Mouse (Mus musculus) MEL (cell line): ENCODE measurements around the gene Agt. TPM values are rescaled to one million over a fixed set of nuclear protein-coding genes. Genes with fewer than 3 reads are reported as not detected.

ENCODE experiments used
- DNase-seq: peaks from one replicate; pipeline ENCODE4 v3.0.0; 2011; ENCODE audit warnings: low read depth, low spot score
- H3K27ac ChIP-seq: 2 replicates; pipeline ENCODE4 v1.5.1; 2012; ENCODE audit warnings: low read depth, mild to moderate bottlenecking, control low read depth, low read length, moderate library complexity; ENCODE audit not compliant: control insufficient read depth
- H3K27me3 ChIP-seq, 2 experiments: fragments of 150-350 bp in 1 of 2; sonication (generic) in 1 of 2; 2 replicates each; pipeline ENCODE4 v1.6.1; 2012; ENCODE audit warnings: low read length in 2 of 2, mild to moderate bottlenecking in 2 of 2, improper control_type of control experiment in 1 of 2, moderate library complexity in 1 of 2; ENCODE audit not compliant: insufficient read depth in 2 of 2, control insufficient read depth in 1 of 2
- H3K36me3 ChIP-seq, 2 experiments: 2 replicates each; pipeline ENCODE4 v1.6.1; 2012 to 2014; ENCODE audit warnings: low read length in 2 of 2, improper control_type of control experiment in 1 of 2, inconsistent platforms in 1 of 2, mild to moderate bottlenecking in 1 of 2; ENCODE audit not compliant: insufficient read depth in 2 of 2, control insufficient read depth in 1 of 2
- H3K4me1 ChIP-seq, 2 experiments: fragments of 150-350 bp in 1 of 2; sonication (generic) in 1 of 2; 2 replicates each; pipeline ENCODE4 v1.6.1; 2012; ENCODE audit warnings: low read length in 2 of 2, improper control_type of control experiment in 1 of 2, mild to moderate bottlenecking in 1 of 2; ENCODE audit not compliant: insufficient read depth in 2 of 2, control insufficient read depth in 1 of 2
- H3K4me3 ChIP-seq, 2 experiments: fragments of 150-350 bp in 1 of 2; sonication (generic) in 1 of 2; 2 replicates each; pipeline ENCODE4 v1.5.1; 2012; ENCODE audit warnings: low read depth in 2 of 2, low read length in 2 of 2, mild to moderate bottlenecking in 2 of 2, moderate library complexity in 2 of 2, control low read depth in 1 of 2, improper control_type of control experiment in 1 of 2; ENCODE audit not compliant: control insufficient read depth in 1 of 2, insufficient read depth in 1 of 2
- H3K79me2 ChIP-seq: 2 replicates; pipeline ENCODE4 v1.6.1; 2012; ENCODE audit warnings: mild to moderate bottlenecking, low read length, moderate library complexity; ENCODE audit not compliant: control insufficient read depth, poor library complexity, insufficient read depth
- H3K9ac ChIP-seq: 2 replicates; pipeline ENCODE4 v1.6.1; 2012; ENCODE audit warnings: low read depth, mild to moderate bottlenecking, control low read depth, low read length, moderate library complexity; ENCODE audit not compliant: control insufficient read depth, poor library complexity, severe bottlenecking
- H3K9me3 ChIP-seq: fragments of 150-350 bp; sonication (generic); replicated peaks from 2 replicates; pipeline ENCODE4 v1.6.1; 2012; ENCODE audit warnings: mild to moderate bottlenecking, low read length, improper control_type of control experiment, moderate library complexity; ENCODE audit not compliant: insufficient read depth
- BHLHE40 ChIP-seq: IDR thresholded peaks from 2 replicates; pipeline ENCODE4 v1.6.1; 2012; ENCODE audit warnings: low read depth, mild to moderate bottlenecking, inconsistent platforms, low read length, improper control_type of control experiment, borderline replicate concordance
- CHD1 ChIP-seq: IDR thresholded peaks from 2 replicates; pipeline ENCODE4 v1.6.1; 2012; ENCODE audit warnings: low read depth, mild to moderate bottlenecking, inconsistent platforms, low read length, improper control_type of control experiment
- E2F4 ChIP-seq: IDR thresholded peaks from 2 replicates; pipeline ENCODE4 v1.6.1; 2011; ENCODE audit warnings: low read depth, low read length, improper control_type of control experiment, borderline replicate concordance
- HCFC1 ChIP-seq: IDR thresholded peaks from 2 replicates; pipeline ENCODE4 v1.6.1; 2012; ENCODE audit warnings: low read depth, mild to moderate bottlenecking, inconsistent platforms, low read length, improper control_type of control experiment, moderate library complexity
- JUND ChIP-seq: IDR thresholded peaks from 2 replicates; pipeline ENCODE4 v1.6.1; 2011; ENCODE audit warnings: low read depth, mild to moderate bottlenecking, improper control_type of control experiment, low read length
- KAT2A ChIP-seq: conservative IDR thresholded peaks from 2 replicates; pipeline ENCODE4 v1.6.1; 2012; ENCODE audit warnings: low read depth, low read length, improper control_type of control experiment, inconsistent platforms
- MXI1 ChIP-seq: IDR thresholded peaks from 2 replicates; pipeline ENCODE4 v1.6.1; 2011; ENCODE audit warnings: mild to moderate bottlenecking, low read depth, low read length, improper control_type of control experiment
- POLR2AphosphoS5 ChIP-seq: IDR thresholded peaks from 2 replicates; pipeline ENCODE4 v1.6.1; 2012; ENCODE audit warnings: low read depth, borderline replicate concordance, mild to moderate bottlenecking, inconsistent platforms, low read length, moderate library complexity, mixed read lengths
- RCOR1 ChIP-seq: IDR thresholded peaks from 2 replicates; pipeline ENCODE4 v1.6.1; 2012; ENCODE audit warnings: low read depth, mild to moderate bottlenecking, inconsistent platforms, low read length, improper control_type of control experiment
- TAL1 ChIP-seq: IDR thresholded peaks from 2 replicates; pipeline ENCODE4 v1.6.1; 2012; ENCODE audit warnings: mild to moderate bottlenecking, inconsistent platforms, low read length, moderate library complexity, mixed read lengths
- USF1 ChIP-seq: IDR thresholded peaks from 2 replicates; pipeline ENCODE4 v1.6.1; 2014; ENCODE audit warnings: low read depth, mild to moderate bottlenecking, inconsistent platforms, low read length, improper control_type of control experiment, moderate library complexity
- ZC3H11A ChIP-seq: IDR thresholded peaks from 2 replicates; pipeline ENCODE4 v1.6.1; 2012; ENCODE audit warnings: low read depth, mild to moderate bottlenecking, inconsistent platforms, low read length, improper control_type of control experiment
- ZKSCAN1 ChIP-seq: IDR thresholded peaks from 2 replicates; pipeline ENCODE4 v1.6.1; 2012; ENCODE audit warnings: low read depth, mild to moderate bottlenecking, inconsistent platforms, low read length, improper control_type of control experiment, moderate library complexity
- polyA plus RNA-seq, 2 experiments: library from polyadenylated mRNA; stranded (reverse) in 1 of 2; unstranded in 1 of 2; fragments of >175 nt in 1 of 2; fragments of >200 nt in 1 of 2; gene quantifications; 2 replicates each; pipeline versions ENCODE4 v1.2.1 to v1.2.4; 2012; ENCODE audit warnings: low replicate concordance in 2 of 2, low read depth in 1 of 2; ENCODE audit not compliant: insufficient read length in 2 of 2, insufficient read depth in 1 of 2, missing spikeins in 1 of 2
- total RNA-seq: library from RNA; depleted of rRNA; stranded (reverse); fragments of 300-350 nt; gene quantifications from 2 replicates; pipeline ENCODE4 v1.2.3, GENCODE M21; 2012

Gene Agt
- total and polyA plus RNA-seq, 3 experiments, result not detected

DNA sequence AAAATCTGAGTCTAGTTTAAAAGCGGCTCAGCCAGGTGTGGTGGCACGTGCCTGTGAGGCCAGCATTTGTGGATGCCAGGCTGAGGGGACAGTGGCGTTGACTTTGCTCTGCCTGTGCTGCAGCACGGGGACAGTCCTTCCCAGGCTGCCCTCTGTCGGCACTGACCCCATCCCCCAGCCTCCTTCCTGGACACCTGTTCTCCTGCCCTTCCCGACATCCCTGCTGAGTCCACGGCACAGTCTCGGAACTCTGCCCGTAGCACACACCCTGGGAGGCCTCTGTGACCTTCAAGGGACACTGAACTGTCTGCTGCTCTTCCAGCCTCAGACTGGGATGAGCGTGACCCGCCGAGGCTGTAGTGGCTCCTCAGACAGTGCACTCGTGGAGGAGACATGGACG is 39.4 kb downstream of the Agt start:
- no peaks in the 10 kb centered on the region for H3K9me3 ChIP-seq
- H3K4me3 ChIP-seq, result no peak overlapping the region
- no peak for TF ChIP-seq USF1
- TF ChIP-seq BHLHE40, result no peak
- no peak for TF ChIP-seq TAL1
- no peak for TF ChIP-seq JUND
- H3K27ac ChIP-seq, result no peak overlapping the region
- no peak overlapping the region for H3K9ac ChIP-seq
- no peaks in the 10 kb centered on the region for H3K4me1 ChIP-seq
- no peak for DNase-seq
- H3K36me3 ChIP-seq, result peaks cover 0 to 3% of the 10 kb centered on the region in 2 experiments; a peak in 2 of 4 replicates
- H3K79me2 ChIP-seq, result no peaks in the 10 kb centered on the region
- no peaks in the 10 kb centered on the region for H3K27me3 ChIP-seq

DNA sequence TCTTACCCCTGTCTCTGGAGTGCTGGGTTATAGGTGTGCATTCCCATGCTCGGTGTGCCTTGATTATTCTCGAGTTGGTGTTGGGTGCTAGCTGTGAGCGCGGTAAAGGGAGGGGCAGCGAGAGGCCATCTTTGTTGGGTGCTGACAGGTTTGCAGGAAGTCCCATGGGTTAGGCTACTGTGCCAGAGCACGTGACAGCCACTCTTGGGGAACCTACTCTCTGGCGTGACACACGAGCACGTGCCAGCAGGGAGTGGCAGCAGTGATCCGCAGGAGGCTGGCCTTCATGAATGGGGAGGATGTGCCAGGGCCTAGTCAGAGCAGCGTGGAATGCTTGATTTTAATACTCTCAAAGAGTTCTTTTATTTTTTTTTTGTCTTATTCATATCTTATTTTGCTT is 43.2 kb downstream of the Agt start:
- TF ChIP-seq BHLHE40 (no peak), E2F4 (no peak), KAT2A (no peak)
- H3K36me3 ChIP-seq, result peaks cover 3 to 6% of the 10 kb centered on the region in 2 experiments; a peak in 3 of 4 replicates
- no peak for DNase-seq

DNA sequence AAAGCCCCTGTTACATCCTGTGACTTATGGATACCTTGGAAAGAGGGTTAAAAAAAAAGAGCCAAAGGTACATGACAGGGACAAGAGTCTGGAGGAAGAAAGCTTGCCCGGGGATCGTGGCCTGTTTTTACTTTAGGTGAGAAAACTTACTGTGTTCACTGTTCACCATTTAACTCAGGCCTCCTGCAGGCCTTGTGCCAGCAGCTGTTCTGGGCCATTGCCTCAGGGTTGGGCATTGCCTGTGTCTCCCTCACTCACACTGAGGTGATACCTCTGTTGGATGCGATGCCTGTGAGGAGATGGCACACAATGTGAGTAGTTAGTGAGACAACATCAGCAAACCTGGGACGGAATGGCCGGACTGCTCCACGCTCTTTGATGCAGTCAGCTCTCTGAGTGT is 47.6 kb downstream of the Agt start:
- Histone ChIP-seq H3K4me1 (peaks cover 0 to 12% of the 10 kb centered on the region in 2 experiments; a peak in 3 of 4 replicates), H3K36me3 (peaks cover 2 to 11% of the 10 kb centered on the region in 2 experiments; a peak in 3 of 4 replicates), H3K27me3 (no peaks in the 10 kb centered on the region), H3K4me3 (peak overlapping the region; percentile 89 to 91), H3K79me2 (peaks cover 25% of the 10 kb centered on the region), H3K27ac (no peak overlapping the region), H3K9me3 (no peaks in the 10 kb centered on the region), H3K9ac (no peak overlapping the region; the same call in 1 of the 2 replicates)
- DNase-seq, result no peak
- TF ChIP-seq ZKSCAN1, result no peak
- no peak for TF ChIP-seq ZC3H11A
- no peak for TF ChIP-seq RCOR1
- TF ChIP-seq POLR2AphosphoS5, result no peak
- TF ChIP-seq MXI1, result no peak
- TF ChIP-seq TAL1, result no peak
- no peak for TF ChIP-seq HCFC1
- no peak for TF ChIP-seq JUND
- no peak for TF ChIP-seq CHD1

More for the DNA sequence above, 43.2 kb downstream of the Agt start:
- Histone ChIP-seq H3K27ac (no peak overlapping the region), H3K4me3 (no peak overlapping the region), H3K27me3 (no peaks in the 10 kb centered on the region), H3K9ac (no peak overlapping the region), H3K79me2 (peaks cover 19% of the 10 kb centered on the region), H3K9me3 (no peaks in the 10 kb centered on the region), H3K4me1 (peaks cover 0 to 8% of the 10 kb centered on the region in 2 experiments; a peak in 3 of 4 replicates)
